Mouse (Mus musculus): Measurements from ENCODE around the gene Ywhah.

Ywhah gene

GRCm38 (mm10) chr5:33018561-33019425 lies at the start of gene Ywhah:
Ywhah (plus strand) TSS chr5:33018816.
- DNase-seq (ENCODE audit: low read depth) = peak; percentile 86

- DNase-seq (ENCODE audit: low read depth) = no peak
These were observed 42.1 kb upstream of the Ywhah start for GRCm38 (mm10) chr5:32976541-32976940.

- no peak for DNase-seq (ENCODE audit: low read depth)
These were observed 41.4 kb upstream of the Ywhah start for GRCm38 (mm10) chr5:32977179-32977578.

- no peak for DNase-seq (ENCODE audit: low read depth)
These were observed 33.2 kb upstream of the Ywhah start for GRCm38 (mm10) chr5:32985379-32985778.

- no peak for DNase-seq (ENCODE audit: low read depth)
These were observed 30.7 kb upstream of the Ywhah start for GRCm38 (mm10) chr5:32987873-32988272.

- DNase-seq (ENCODE audit: low read depth) = no peak
These were observed 28.5 kb upstream of the Ywhah start for GRCm38 (mm10) chr5:32989959-32990640.

GRCm38 (mm10) chr5:32991152-32991551 lies 27.5 kb upstream of the Ywhah start:
- DNase-seq (ENCODE audit: low read depth) = no peak

- no peak for DNase-seq (ENCODE audit: low read depth)
These were observed 24.1 kb upstream of the Ywhah start for GRCm38 (mm10) chr5:32994471-32994870.

GRCm38 (mm10) chr5:32995756-32996155 lies 22.9 kb upstream of the Ywhah start:
- no peak for DNase-seq (ENCODE audit: low read depth)

- DNase-seq (ENCODE audit: low read depth) = no peak
These were observed 22.1 kb upstream of the Ywhah start for GRCm38 (mm10) chr5:32996560-32996959.

- no peak for DNase-seq (ENCODE audit: low read depth)
These were observed 20.9 kb upstream of the Ywhah start for GRCm38 (mm10) chr5:32997686-32998085.

- DNase-seq (ENCODE audit: low read depth) = no peak
These were observed 19.8 kb upstream of the Ywhah start for GRCm38 (mm10) chr5:32998783-32999182.

GRCm38 (mm10) chr5:33001111-33001510 lies 17.5 kb upstream of the Ywhah start:
- DNase-seq (ENCODE audit: low read depth) = no peak

- no peak for DNase-seq (ENCODE audit: low read depth)
These were observed 15.8 kb upstream of the Ywhah start for GRCm38 (mm10) chr5:33002781-33003180.

GRCm38 (mm10) chr5:33003500-33003899 lies 15.1 kb upstream of the Ywhah start:
- DNase-seq (ENCODE audit: low read depth) = no peak

GRCm38 (mm10) chr5:33004110-33004509 lies 14.5 kb upstream of the Ywhah start:
- DNase-seq (ENCODE audit: low read depth) = no peak

GRCm38 (mm10) chr5:33005442-33006145 lies 13.0 kb upstream of the Ywhah start:
- DNase-seq (ENCODE audit: low read depth) = no peak

- DNase-seq (ENCODE audit: low read depth) = no peak
These were observed 11.9 kb upstream of the Ywhah start for GRCm38 (mm10) chr5:33006670-33007069.

GRCm38 (mm10) chr5:33007371-33007770 lies 11.2 kb upstream of the Ywhah start:
- DNase-seq (ENCODE audit: low read depth) = no peak

GRCm38 (mm10) chr5:33009301-33009700 lies 9.3 kb upstream of the Ywhah start:
- DNase-seq (ENCODE audit: low read depth) = no peak

GRCm38 (mm10) chr5:33009818-33010812 lies 8.5 kb upstream of the Ywhah start:
- DNase-seq (ENCODE audit: low read depth) = no peak

Data from fibroblast of lung, adult 2 months (primary cell).